Mouse (Mus musculus) layer of hippocampus, postnatal 14 days (tissue): ENCODE measurements at regions not wholly inside any gene's neighbourhood (a gene's known extent, or its start where the extent isn't known, plus 50 kb on each side); places are given as distances from the start of the nearest gene placed in this dataset.

Source experiments
- DNase-seq, 2 experiments: peaks; one replicate each; pipeline ENCODE4 v3.0.0; 2021 to 2022; ENCODE audit warnings: low spot score in 2 of 2, mixed read lengths in 1 of 2

GRCm38 (mm10) chr7:95082248-95082647 is 1088.8 kb upstream of the Tenm4 start:
- DNase-seq, result peak; percentile 6 to 28

GRCm38 (mm10) chr7:95084328-95084727 is 1086.7 kb upstream of the Tenm4 start:
- no peak for DNase-seq

DNA sequence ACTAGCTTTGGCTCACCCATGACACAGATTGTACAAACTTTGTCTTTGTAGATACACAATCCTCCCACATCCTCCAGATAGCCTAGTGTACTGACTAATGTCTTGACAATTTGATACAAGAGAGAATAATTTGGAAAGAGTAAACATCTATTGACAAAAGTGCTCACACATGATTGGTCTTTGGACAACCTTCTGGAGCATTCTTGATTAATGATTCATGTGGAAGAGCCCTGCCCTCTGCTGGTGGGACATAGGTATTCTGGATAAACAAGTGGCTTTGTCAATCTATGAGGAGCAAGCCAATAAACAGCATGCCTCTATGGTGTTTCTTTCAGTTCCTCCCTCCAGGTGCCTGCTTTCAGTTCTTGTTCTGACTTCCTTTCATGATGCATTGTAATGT is 1079.7 kb upstream of the Tenm4 start:
- peak; percentile 6 to 12 for DNase-seq

DNA sequence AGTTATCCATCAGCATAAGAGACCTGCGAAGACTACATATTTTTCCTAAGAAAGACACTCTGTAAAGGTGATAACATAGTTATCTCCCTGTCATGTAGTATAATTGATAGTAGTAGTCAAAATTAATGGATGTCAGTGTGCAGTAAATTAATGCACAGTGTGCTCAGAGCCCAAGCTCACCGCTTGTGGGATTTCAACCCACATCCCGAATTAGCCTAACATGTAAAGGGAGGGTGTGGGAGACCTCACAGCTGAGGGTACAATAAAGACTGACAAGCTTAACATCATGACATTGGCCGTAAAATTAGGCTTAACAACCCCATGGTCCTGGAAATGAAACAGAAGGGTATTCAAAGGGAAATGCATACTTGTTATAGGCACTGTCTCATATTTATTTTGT is 1042.0 kb upstream of the Tenm4 start:
- DNase-seq, result no peak

- DNase-seq, result no peak
These were observed 1038.0 kb upstream of the Tenm4 start for GRCm38 (mm10) chr7:95133038-95133437.

- DNase-seq, result no peak
These were observed 1036.9 kb upstream of the Tenm4 start for GRCm38 (mm10) chr7:95134062-95134625.

- no peak for DNase-seq
These were observed 1029.3 kb upstream of the Tenm4 start for GRCm38 (mm10) chr7:95141778-95142177.

GRCm38 (mm10) chr7:95143037-95143436 is 1028.0 kb upstream of the Tenm4 start:
- no peak for DNase-seq
